Mouse (Mus musculus) liver, postnatal 0 days (tissue): Measurements from ENCODE around the gene Mfsd12. TPM values are rescaled to one million over a fixed set of nuclear protein-coding genes. Genes with fewer than 3 reads are reported as not detected.

Source experiments
- ATAC-seq: fragments of 200-750 bp; cut with Nextera tagmentation; 2 replicates; pipeline ENCODE4 v1.8.0; 2017; ENCODE audit warnings: mild to moderate bottlenecking, moderate library complexity
- DNase-seq: peaks from one replicate; pipeline ENCODE4 v3.0.0-alpha.2; 2016
- H3K27ac ChIP-seq: fragments of 300-500 bp; sonication (generic); 2 replicates; pipeline ENCODE4 v1.5.1; 2014; ENCODE audit warnings: antibody characterized with exemption, moderate library complexity, mild to moderate bottlenecking, low read depth
- H3K27me3 ChIP-seq: fragments of 300-500 bp; sonication (generic); 2 replicates; pipeline ENCODE4 v1.6.1; 2014; ENCODE audit warnings: low read length, control low read depth, mixed read lengths; ENCODE audit not compliant: insufficient read depth
- H3K36me3 ChIP-seq: fragments of 300-500 bp; sonication (generic); replicated peaks from 2 replicates; pipeline ENCODE4 v1.6.1; 2014; ENCODE audit warnings: mild to moderate bottlenecking, control low read depth, low read length, moderate library complexity, mixed read lengths; ENCODE audit not compliant: insufficient read depth
- H3K4me1 ChIP-seq: fragments of 300-500 bp; sonication (generic); 2 replicates; pipeline ENCODE4 v1.6.1; 2014; ENCODE audit warnings: antibody characterized with exemption, mild to moderate bottlenecking, control low read depth; ENCODE audit not compliant: insufficient read depth
- H3K4me2 ChIP-seq: fragments of 300-500 bp; sonication (generic); 2 replicates; pipeline ENCODE4 v1.6.1; 2014; ENCODE audit warnings: low read depth, mild to moderate bottlenecking, low read length, moderate library complexity, mixed read lengths
- H3K4me3 ChIP-seq: fragments of 300-500 bp; sonication (generic); 2 replicates; pipeline ENCODE4 v1.5.1; 2014; ENCODE audit warnings: low read depth, low read length
- H3K9ac ChIP-seq: fragments of 300-500 bp; sonication (generic); replicated peaks from 2 replicates; pipeline ENCODE4 v1.6.1; 2014; ENCODE audit warnings: mild to moderate bottlenecking, moderate library complexity
- H3K9me3 ChIP-seq: fragments of 300-500 bp; sonication (generic); 2 replicates; pipeline ENCODE4 v1.6.1; 2016; ENCODE audit warnings: mild to moderate bottlenecking, control low read depth, low read length, mixed read lengths
- CTCF ChIP-seq: sonication (generic); IDR thresholded peaks from 2 replicates; pipeline ENCODE4 v1.5.1; 2016; ENCODE audit warnings: antibody characterized with exemption, low read depth
- EP300 ChIP-seq: IDR thresholded peaks from 2 replicates; pipeline ENCODE4 v1.6.1; 2016; ENCODE audit warnings: antibody characterized with exemption, low read depth, mild to moderate bottlenecking
- WGBS: fragments of 180-500 bp; shearing (Covaris S2); extraction: QIAGEN DNeasy Blood & Tissue Kit; methylation state at CpG from one replicate; pipeline ENCODE4 v1.1.7; 2014; ENCODE audit not compliant: insufficient replicate concordance; 5-methylcytosine and 5-hydroxymethylcytosine counted together
- polyA plus RNA-seq: library from polyadenylated mRNA; unstranded; fragments of >200 nt; fragmentation: Nextera tagmentation; extraction: Ambion mirVana; gene quantifications from 2 replicates; pipeline ENCODE4 v1.2.1, GENCODE M21; 2015

Mfsd12 gene
- polyA plus RNA-seq, 1 experiment from 2014 or later: 7.9 TPM

- Histone ChIP-seq H3K9ac (peak within 1 kb of the TSS; percentile 87), H3K36me3 (peaks cover 10% of the 10 kb centered on the region), H3K27ac (peak within 1 kb of the TSS; percentile 89), H3K9me3 (no peaks in the 10 kb centered on the region), H3K4me2 (peak within 1 kb of the TSS; percentile 99), H3K4me3 (peak within 1 kb of the TSS; percentile 89), H3K27me3 (no peaks in the 10 kb centered on the region), H3K4me1 (peaks cover 47% of the 10 kb centered on the region)
- TF ChIP-seq EP300 (peak; percentile 11; the same call in 1 of the 2 replicates), CTCF (peak; percentile 95)
- peak; percentile 95 for ATAC-seq
- DNase-seq: peak; percentile 99
- 2% methylated on average over 54 of the region's 54 CpGs for WGBS
Measured at GRCm38 (mm10) chr10:81350351-81351063, 6.8 kb upstream of the Mfsd12 start, which contains the start of gene Hmg20b. Gene Hmg20b (minus strand): TSS chr10:81350480.

DNA sequence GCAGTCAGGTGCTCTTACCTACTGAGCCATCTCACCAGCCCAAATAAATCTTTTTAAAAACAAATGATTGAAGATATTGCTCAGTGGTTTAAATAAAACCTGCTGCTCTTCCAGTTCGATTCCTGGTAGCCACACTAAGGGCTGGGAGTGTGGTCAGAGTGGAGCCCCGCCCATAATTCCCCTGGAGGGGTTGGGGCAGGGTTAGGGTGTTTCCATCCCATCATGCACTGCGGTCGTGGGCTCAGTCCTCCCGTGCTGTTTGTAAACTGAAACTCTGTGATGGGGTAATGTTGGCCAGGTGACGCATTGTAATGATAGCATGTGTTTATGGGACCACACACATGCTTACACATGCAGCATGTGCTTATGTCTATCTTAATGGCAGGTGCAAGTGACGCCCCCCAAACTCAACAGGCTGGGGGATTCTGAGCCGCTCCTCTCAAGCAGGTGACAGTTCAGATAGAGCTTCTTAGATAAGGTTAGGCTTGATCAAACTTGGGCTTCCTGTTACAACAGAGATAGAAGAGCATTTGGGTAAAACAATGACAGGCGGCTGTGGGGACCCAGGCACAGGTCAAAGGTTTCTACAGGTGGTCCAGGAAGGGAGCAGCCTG, 5.5 kb upstream of the Mfsd12 start:
- H3K27me3 ChIP-seq: no peaks in the 10 kb centered on the region
- no peak for ATAC-seq
- H3K27ac ChIP-seq: peak overlapping the region; percentile 50
- H3K36me3 ChIP-seq: peaks cover 10% of the 10 kb centered on the region
- TF ChIP-seq EP300 (0 out of 2 replicates have a peak, but pooled peaks have one; percentile 10), CTCF (no peak)
- H3K4me3 ChIP-seq: peak overlapping the region; percentile 11; the same call in 1 of the 2 replicates
- H3K4me2 ChIP-seq: peak overlapping the region; percentile 67
- H3K4me1 ChIP-seq: peaks cover 51% of the 10 kb centered on the region
- no peak overlapping the region for H3K9ac ChIP-seq
- 15% methylated on average over 9 of the region's 9 CpGs for WGBS
- H3K9me3 ChIP-seq: no peaks in the 10 kb centered on the region
- DNase-seq: peak; percentile 74

GRCm38 (mm10) chr10:81354738-81355477, 2.4 kb upstream of the Mfsd12 start:
- no peak overlapping the region for H3K4me2 ChIP-seq
- H3K27ac ChIP-seq: no peak overlapping the region
- no peak for DNase-seq
- H3K36me3 ChIP-seq: no peaks in the 10 kb centered on the region
- H3K9me3 ChIP-seq: no peaks in the 10 kb centered on the region
- no peaks in the 10 kb centered on the region for H3K27me3 ChIP-seq
- no peak for TF ChIP-seq EP300
- no peak for TF ChIP-seq CTCF
- H3K9ac ChIP-seq: no peak overlapping the region
- H3K4me1 ChIP-seq: peaks cover 48% of the 10 kb centered on the region
- H3K4me3 ChIP-seq: no peak overlapping the region
- ATAC-seq: no peak
- WGBS: 69% methylated on average over 9 of the region's 9 CpGs

DNA sequence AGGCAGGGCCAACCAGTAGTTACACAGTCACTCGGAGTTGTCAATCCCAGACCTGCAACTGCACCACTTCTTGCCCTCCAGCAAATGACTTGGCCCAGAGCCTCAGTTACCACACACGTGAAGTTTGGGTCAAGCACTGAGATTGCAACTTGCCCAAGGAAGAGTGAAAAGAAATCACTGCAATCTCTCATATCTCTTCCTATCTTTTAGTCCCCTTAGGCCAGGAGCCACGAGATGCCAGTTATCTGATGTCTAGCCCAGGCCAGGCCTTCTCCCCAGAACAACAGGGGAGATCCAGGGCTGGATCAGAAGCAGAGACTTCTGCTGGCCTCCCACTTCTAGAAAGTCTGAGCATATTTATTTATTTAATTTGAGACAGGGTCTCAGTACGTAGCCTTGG, 1.8 kb upstream of the Mfsd12 start:
- peak overlapping the region; percentile 50; the same call in 1 of the 2 replicates for H3K27ac ChIP-seq
- peaks cover 3% of the 10 kb centered on the region; the same call in 1 of the 2 replicates for H3K36me3 ChIP-seq
- H3K9me3 ChIP-seq: no peaks in the 10 kb centered on the region
- peaks cover 47% of the 10 kb centered on the region for H3K4me1 ChIP-seq
- DNase-seq (no peak), ATAC-seq (no peak)
- no peak overlapping the region for H3K4me2 ChIP-seq
- H3K27me3 ChIP-seq: no peaks in the 10 kb centered on the region
- WGBS: 67% methylated on average over 4 of the region's 4 CpGs
- no peak overlapping the region for H3K9ac ChIP-seq
- H3K4me3 ChIP-seq: no peak overlapping the region
- no peak for TF ChIP-seq CTCF
- no peak for TF ChIP-seq EP300

DNA sequence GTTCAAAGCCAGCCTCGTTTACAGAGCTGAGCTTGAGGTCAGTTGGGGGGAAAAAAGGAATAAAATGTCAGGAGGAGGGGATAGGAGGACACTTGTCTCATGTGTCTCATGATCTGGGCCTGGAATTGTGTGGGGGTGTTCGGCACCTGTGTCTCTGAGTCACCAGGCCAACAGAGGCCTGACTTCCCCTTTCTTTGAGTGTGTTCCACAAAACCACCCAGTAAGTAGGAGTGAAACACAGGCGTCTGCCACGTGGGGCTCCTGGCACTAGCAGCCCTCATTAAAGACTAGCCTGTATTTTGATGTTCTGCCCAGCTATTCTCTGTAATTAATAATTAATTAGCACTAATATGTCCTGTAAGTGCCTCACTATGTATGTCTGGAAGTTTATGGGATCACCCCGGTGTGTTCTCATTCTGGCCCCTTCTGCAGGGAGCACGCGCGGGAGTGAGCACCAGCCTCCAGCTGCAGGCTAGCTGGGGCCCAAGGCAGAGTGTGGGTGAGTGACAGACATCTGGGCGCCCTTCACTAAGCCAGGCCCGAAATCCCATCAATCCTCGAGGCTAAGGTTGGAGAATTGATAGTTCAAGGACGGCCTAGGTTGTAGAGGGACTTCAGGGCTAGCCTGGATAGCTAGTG, 820 bp upstream of the Mfsd12 start:
- peaks cover 48% of the 10 kb centered on the region for H3K4me1 ChIP-seq

More for the DNA sequence above, 820 bp upstream of the Mfsd12 start:
- Histone ChIP-seq H3K9me3 (no peaks in the 10 kb centered on the region), H3K9ac (peak overlapping the region; percentile 79), H3K27ac (peak overlapping the region; percentile 80), H3K4me2 (peak overlapping the region; percentile 81), H3K36me3 (peaks cover 12% of the 10 kb centered on the region), H3K27me3 (no peaks in the 10 kb centered on the region), H3K4me3 (peak overlapping the region; percentile 69)
- 22% methylated on average over 12 of the region's 12 CpGs for WGBS
- ATAC-seq (no peak), DNase-seq (peak; percentile 42)
- TF ChIP-seq CTCF: no peak
- no peak for TF ChIP-seq EP300
